Mouse (Mus musculus) CH12.LX (cell line): ENCODE data around the gene Rps27a. TPM values are rescaled to one million over a fixed set of nuclear protein-coding genes. Genes with fewer than 3 reads are reported as not detected.

Experiments
- DNase-seq: peaks from one replicate; pipeline ENCODE4 v3.0.0-alpha.2; 2013; ENCODE audit errors: extremely low read depth
- H3K27ac ChIP-seq: 2 replicates; pipeline ENCODE4 v1.5.1; 2012; ENCODE audit warnings: low read depth, mild to moderate bottlenecking, control low read depth, moderate library complexity; ENCODE audit not compliant: insufficient read depth
- H3K27me3 ChIP-seq: replicated peaks from 2 replicates; pipeline ENCODE3; 2012; ENCODE audit warnings: inconsistent platforms
- H3K36me3 ChIP-seq, 2 experiments: replicated peaks in 1 of 2; 2 replicates each; pipeline versions ENCODE3 to v1.6.1; 2012; ENCODE audit warnings: inconsistent platforms in 1 of 2, low read length in 1 of 2, mild to moderate bottlenecking in 1 of 2, mixed read lengths in 1 of 2, moderate library complexity in 1 of 2; ENCODE audit not compliant: control insufficient read depth in 1 of 2, insufficient read depth in 1 of 2
- H3K4me1 ChIP-seq, 2 experiments: 2 replicates each; pipeline ENCODE4 v1.6.1; 2012; ENCODE audit warnings: inconsistent platforms in 1 of 2, moderate library complexity in 1 of 2; ENCODE audit not compliant: insufficient read depth in 2 of 2, control insufficient read depth in 1 of 2
- H3K4me2 ChIP-seq: 2 replicates; pipeline ENCODE4 v1.6.1; 2012; ENCODE audit warnings: low read depth, mild to moderate bottlenecking, control low read depth; ENCODE audit not compliant: poor library complexity, insufficient read depth, severe bottlenecking
- H3K4me3 ChIP-seq, 3 experiments: fragments of 150-350 bp in 1 of 3; sonication (generic) in 1 of 3; replicated peaks in 1 of 3; 2 replicates each; pipeline versions ENCODE3 to v1.5.1; 2011 to 2012; ENCODE audit warnings: low read depth in 2 of 3, low read length in 2 of 3, mild to moderate bottlenecking in 2 of 3, moderate library complexity in 2 of 3, control low read depth in 1 of 3, improper control_type of control experiment in 1 of 3, inconsistent platforms in 1 of 3, mixed read lengths in 1 of 3; ENCODE audit not compliant: poor library complexity in 1 of 3
- H3K79me2 ChIP-seq: replicated peaks from 2 replicates; pipeline ENCODE4 v1.6.1; 2012; ENCODE audit warnings: mild to moderate bottlenecking, moderate library complexity; ENCODE audit not compliant: control insufficient read depth, poor library complexity, insufficient read depth, severe bottlenecking; ENCODE audit errors: extremely low read depth
- H3K9ac ChIP-seq: 2 replicates; pipeline ENCODE4 v1.6.1; 2012; ENCODE audit warnings: low read depth, mild to moderate bottlenecking, control low read depth, moderate library complexity; ENCODE audit not compliant: insufficient read depth
- H3K9me3 ChIP-seq: replicated peaks from 2 replicates; pipeline ENCODE3; 2012; ENCODE audit warnings: low read length, inconsistent platforms, mixed read lengths
- BHLHE40 ChIP-seq: IDR thresholded peaks from 2 replicates; pipeline ENCODE4 v1.6.1; 2011; ENCODE audit warnings: mild to moderate bottlenecking, low read depth, low read length, improper control_type of control experiment
- CHD1 ChIP-seq: IDR thresholded peaks from 2 replicates; pipeline ENCODE4 v1.6.1; 2012; ENCODE audit warnings: low read depth, low read length, improper control_type of control experiment, inconsistent platforms
- CHD2 ChIP-seq: IDR thresholded peaks from 2 replicates; pipeline ENCODE4 v1.6.1; 2011; ENCODE audit warnings: low read length, improper control_type of control experiment
- E2F4 ChIP-seq: IDR thresholded peaks from 2 replicates; pipeline ENCODE4 v1.6.1; 2011; ENCODE audit warnings: low read depth, low read length, improper control_type of control experiment; ENCODE audit not compliant: insufficient replicate concordance
- ELF1 ChIP-seq: IDR thresholded peaks from 2 replicates; pipeline ENCODE4 v1.6.1; 2014; ENCODE audit warnings: low read depth, mild to moderate bottlenecking, inconsistent platforms, low read length, improper control_type of control experiment
- EP300 ChIP-seq: IDR thresholded peaks from 2 replicates; pipeline ENCODE4 v1.6.1; 2011; ENCODE audit warnings: low read length, improper control_type of control experiment
- GABPA ChIP-seq: IDR thresholded peaks from 2 replicates; pipeline ENCODE4 v1.6.1; 2012; ENCODE audit warnings: low read depth, low read length, improper control_type of control experiment, inconsistent platforms; ENCODE audit not compliant: insufficient replicate concordance
- IRF4 ChIP-seq: IDR thresholded peaks from 2 replicates; pipeline ENCODE4 v1.6.1; 2014; ENCODE audit warnings: low read depth, mild to moderate bottlenecking, inconsistent platforms, low read length, improper control_type of control experiment
- JUN ChIP-seq: IDR thresholded peaks from 2 replicates; pipeline ENCODE4 v1.6.1; 2011; ENCODE audit warnings: low read depth, mild to moderate bottlenecking, low read length, improper control_type of control experiment, moderate library complexity; ENCODE audit not compliant: insufficient read depth
- MAFK ChIP-seq: IDR thresholded peaks from 2 replicates; pipeline ENCODE4 v1.6.1; 2011; ENCODE audit warnings: low read length, improper control_type of control experiment; ENCODE audit not compliant: insufficient replicate concordance
- MAX ChIP-seq: IDR thresholded peaks from 2 replicates; pipeline ENCODE4 v1.6.1; 2011; ENCODE audit warnings: low read length, improper control_type of control experiment
- MAZ ChIP-seq: IDR thresholded peaks from 2 replicates; pipeline ENCODE4 v1.6.1; 2012; ENCODE audit warnings: low read depth, mild to moderate bottlenecking, inconsistent platforms, low read length, improper control_type of control experiment, moderate library complexity
- MEF2A ChIP-seq: IDR thresholded peaks from 2 replicates; pipeline ENCODE4 v1.6.1; 2014; ENCODE audit warnings: low read depth, mild to moderate bottlenecking, inconsistent platforms, low read length, improper control_type of control experiment, borderline replicate concordance
- MXI1 ChIP-seq: IDR thresholded peaks from 2 replicates; pipeline ENCODE4 v1.6.1; 2011; ENCODE audit warnings: mild to moderate bottlenecking, low read depth, low read length, improper control_type of control experiment
- PAX5 ChIP-seq: IDR thresholded peaks from 2 replicates; pipeline ENCODE4 v1.6.1; 2012; ENCODE audit warnings: low read length, inconsistent platforms, mixed read lengths
- POLR2A ChIP-seq: IDR thresholded peaks from 2 replicates; pipeline ENCODE4 v1.6.1; 2011; ENCODE audit warnings: low read depth, mild to moderate bottlenecking, improper control_type of control experiment, low read length
- POLR2AphosphoS2 ChIP-seq: IDR thresholded peaks from 2 replicates; pipeline ENCODE4 v1.6.1; 2011; ENCODE audit warnings: low read depth, low read length, improper control_type of control experiment
- RAD21 ChIP-seq: IDR thresholded peaks from 2 replicates; pipeline ENCODE4 v1.6.1; 2011; ENCODE audit warnings: low read depth, mild to moderate bottlenecking, low read length, improper control_type of control experiment, moderate library complexity
- RCOR1 ChIP-seq: conservative IDR thresholded peaks from 2 replicates; pipeline ENCODE4 v1.6.1; 2012; ENCODE audit warnings: low read depth, mild to moderate bottlenecking, inconsistent platforms, low read length, improper control_type of control experiment
- SIN3A ChIP-seq: IDR thresholded peaks from 2 replicates; pipeline ENCODE4 v1.6.1; 2012; ENCODE audit warnings: low read length, improper control_type of control experiment, inconsistent platforms
- USF1 ChIP-seq: IDR thresholded peaks from 2 replicates; pipeline ENCODE4 v1.6.1; 2014; ENCODE audit warnings: low read depth, mild to moderate bottlenecking, inconsistent platforms, low read length, improper control_type of control experiment
- ZC3H11A ChIP-seq: IDR thresholded peaks from 2 replicates; pipeline ENCODE4 v1.6.1; 2012; ENCODE audit warnings: low read depth, mild to moderate bottlenecking, inconsistent platforms, low read length, improper control_type of control experiment
- ZKSCAN1 ChIP-seq: IDR thresholded peaks from 2 replicates; pipeline ENCODE4 v1.6.1; 2012; ENCODE audit warnings: low read depth, inconsistent platforms, low read length, improper control_type of control experiment, borderline replicate concordance
- ZMIZ1 ChIP-seq: IDR thresholded peaks from 2 replicates; pipeline ENCODE4 v1.6.1; 2012; ENCODE audit warnings: low read depth, mild to moderate bottlenecking, inconsistent platforms, low read length, improper control_type of control experiment
- dilution Hi-C: fragments of 300-500 bp; cut with MboI; formaldehyde crosslinking; loops from 2 replicates; pipeline ENCODE4 v1.14.3; 2020; ENCODE audit warnings: low sequenced_read_pairs; ENCODE audit not compliant: extremely low pct_unique_long_range_greater_than_20kb, extremely low pct_ligation_motif_present
- in situ Hi-C: fragments of 300-500 bp; cut with MboI; formaldehyde crosslinking; loops from 3 replicates; pipeline ENCODE4 v1.14.3; 2019; ENCODE audit warnings: low sequenced_read_pairs, low pct_ligation_motif_present, low pct_unique_long_range_greater_than_20kb, mixed read lengths
- polyA plus RNA-seq: library from polyadenylated mRNA; unstranded; fragments of >175 nt; gene quantifications from 2 replicates; pipeline ENCODE4 v1.2.1, GENCODE M21; 2012; ENCODE audit warnings: low read depth; ENCODE audit not compliant: insufficient read length
- total RNA-seq, 2 experiments: library from RNA; depleted of rRNA; stranded (reverse); fragments of 300-350 nt in 1 of 2; fragments of >200 nt in 1 of 2; gene quantifications; 2 replicates each; pipeline ENCODE4 v1.2.3; 2012 to 2014

Gene Rps27a
- total and polyA plus RNA-seq, 3 experiments: 2,619 to 3,767 (median 2,733) TPM

GRCm38 (mm10) chr11:29514682-29515412 is 33.1 kb downstream of the Rps27a start, which contains the start of gene Prorsd1 (continued):
- TF ChIP-seq POLR2AphosphoS2: peak; percentile 95; the same call in 1 of the 2 replicates
- peak; percentile 96 for TF ChIP-seq ZMIZ1
- no peak; the same call in 1 of the 2 replicates for TF ChIP-seq MAZ
- no peak for TF ChIP-seq EP300
- TF ChIP-seq MAX: peak; percentile 86
- no peak for TF ChIP-seq RAD21
- TF ChIP-seq ZC3H11A: no peak
- TF ChIP-seq CHD1: no peak
- TF ChIP-seq RCOR1: no peak
- peak; percentile 59; the same call in 1 of the 2 replicates for TF ChIP-seq MEF2A

- no peaks in the 10 kb centered on the region for H3K9me3 ChIP-seq
- H3K4me3 ChIP-seq: peak overlapping the region; percentile 65 to 98 (median 68)
- H3K36me3 ChIP-seq: peaks cover 8 to 26% of the 10 kb centered on the region in 2 experiments
- H3K79me2 ChIP-seq: peaks cover 17% of the 10 kb centered on the region
- TF ChIP-seq MAFK (no peak), RCOR1 (no peak), GABPA (no peak), ELF1 (no peak), POLR2A (no peak), E2F4 (0 out of 2 replicates have a peak, but pooled peaks have one; percentile 44), CHD2 (no peak), JUN (no peak), USF1 (no peak), BHLHE40 (0 out of 2 replicates have a peak, but pooled peaks have one; percentile 28), MXI1 (no peak), SIN3A (peak; percentile 69; the same call in 1 of the 2 replicates), ZKSCAN1 (no peak), ZMIZ1 (no peak), EP300 (peak; percentile 56), CHD1 (peak; percentile 89), IRF4 (0 out of 2 replicates have a peak, but pooled peaks have one; percentile 13), PAX5 (no peak)
- peak overlapping the region; percentile 34; the same call in 1 of the 2 replicates for H3K27ac ChIP-seq
- no peaks in the 10 kb centered on the region for H3K27me3 ChIP-seq
- dilution Hi-C loops (no loop called here), in situ Hi-C loops (no loop called here)
- peak overlapping the region; percentile 98; the same call in 1 of the 2 replicates for H3K4me2 ChIP-seq
- peaks cover 0 to 20% of the 10 kb centered on the region in 2 experiments; a peak in 2 of 4 replicates for H3K4me1 ChIP-seq
- peak overlapping the region; percentile 67 for H3K9ac ChIP-seq
- DNase-seq: peak; percentile 44
These were observed 33.6 kb downstream of the Rps27a start for GRCm38 (mm10) chr11:29514325-29514681.
